Mouse (Mus musculus): Measurements from ENCODE around the gene Me1.

- TF ChIP-seq CTCF (IDR thresholded peaks at IDR 0.05; ENCODE audit: extremely low read depth, insufficient read depth, low read length) (no peak), POLR2A (IDR thresholded peaks at IDR 0.05; ENCODE audit: extremely low read depth, insufficient read depth, low read length) (no peak)
These were observed 41.2 kb upstream of the Me1 start for GRCm38 (mm10) chr9:86736991-86737390.
